Mouse (Mus musculus): ENCODE measurements around the gene Fgf22.
A peak's percentile ranks its signal among the peaks of the same experiment; 100 is the strongest.

The Fgf22 gene

GRCm38 (mm10) chr10:79793051-79793737 lies 38.3 kb downstream of the Fgf22 start, which contains the start of gene Palm:
Gene Palm, plus strand, starts transcription at chr10:79793572.
- peak; percentile 85 to 90 for DNase-seq

- no peak for DNase-seq
Measured at GRCm38 (mm10) chr10:79793738-79794490, 39.0 kb downstream of the Fgf22 start.

- peak; percentile 89 to 90 for DNase-seq
Measured at GRCm38 (mm10) chr10:79794491-79794931, 39.6 kb downstream of the Fgf22 start.

GRCm38 (mm10) chr10:79795905-79796304 lies 41.0 kb downstream of the Fgf22 start:
- no peak for DNase-seq

GRCm38 (mm10) chr10:79797326-79797725 lies 42.5 kb downstream of the Fgf22 start:
- DNase-seq = no peak

- peak; percentile 75 to 85 for DNase-seq
Measured at GRCm38 (mm10) chr10:79798289-79798928, 43.5 kb downstream of the Fgf22 start.

- peak in 1 of 2 experiments; percentile 57 for DNase-seq
Measured at GRCm38 (mm10) chr10:79800508-79800907, 45.6 kb downstream of the Fgf22 start.

- peak; percentile 79 to 85 for DNase-seq
Measured at GRCm38 (mm10) chr10:79801837-79802236, 47.0 kb downstream of the Fgf22 start.

- peak; percentile 83 to 89 for DNase-seq
Measured at GRCm38 (mm10) chr10:79802331-79802971, 47.6 kb downstream of the Fgf22 start.

GRCm38 (mm10) chr10:79803716-79804323 lies 48.9 kb downstream of the Fgf22 start:
- no peak for DNase-seq

GRCm38 (mm10) chr10:79805636-79806035 lies 50.8 kb downstream of the Fgf22 start:
- DNase-seq = peak; percentile 57 to 75

- no peak for DNase-seq
Measured at GRCm38 (mm10) chr10:79806331-79806730, 51.5 kb downstream of the Fgf22 start.

GRCm38 (mm10) chr10:79806972-79807371 lies 52.1 kb downstream of the Fgf22 start:
- no peak for DNase-seq

- peak in 1 of 2 experiments; percentile 54 for DNase-seq
Measured at GRCm38 (mm10) chr10:79807826-79808225, 53.0 kb downstream of the Fgf22 start.

All from kidney, adult 8-10 months (tissue).